Mouse (Mus musculus) MEL (cell line): ENCODE measurements around the gene Snrpn. TPM values are rescaled to one million over a fixed set of nuclear protein-coding genes. Genes with fewer than 3 reads are reported as not detected.
"Not testable (repeated sequence)": the region's sequence is repeated elsewhere in the genome, so short reads cannot be mapped to it uniquely, and the experiment has no call there.

Experiments used
- DNase-seq: peaks from one replicate; pipeline ENCODE4 v3.0.0; 2011; ENCODE audit warnings: low read depth, low spot score
- H3K27ac ChIP-seq: 2 replicates; pipeline ENCODE4 v1.5.1; 2012; ENCODE audit warnings: low read depth, mild to moderate bottlenecking, control low read depth, low read length, moderate library complexity; ENCODE audit not compliant: control insufficient read depth
- H3K27me3 ChIP-seq, 2 experiments: fragments of 150-350 bp in 1 of 2; sonication (generic) in 1 of 2; 2 replicates each; pipeline ENCODE4 v1.6.1; 2012; ENCODE audit warnings: low read length in 2 of 2, mild to moderate bottlenecking in 2 of 2, improper control_type of control experiment in 1 of 2, moderate library complexity in 1 of 2; ENCODE audit not compliant: insufficient read depth in 2 of 2, control insufficient read depth in 1 of 2
- H3K36me3 ChIP-seq, 2 experiments: 2 replicates each; pipeline ENCODE4 v1.6.1; 2012 to 2014; ENCODE audit warnings: low read length in 2 of 2, improper control_type of control experiment in 1 of 2, inconsistent platforms in 1 of 2, mild to moderate bottlenecking in 1 of 2; ENCODE audit not compliant: insufficient read depth in 2 of 2, control insufficient read depth in 1 of 2
- H3K4me1 ChIP-seq, 2 experiments: fragments of 150-350 bp in 1 of 2; sonication (generic) in 1 of 2; 2 replicates each; pipeline ENCODE4 v1.6.1; 2012; ENCODE audit warnings: low read length in 2 of 2, improper control_type of control experiment in 1 of 2, mild to moderate bottlenecking in 1 of 2; ENCODE audit not compliant: insufficient read depth in 2 of 2, control insufficient read depth in 1 of 2
- H3K4me3 ChIP-seq, 2 experiments: fragments of 150-350 bp in 1 of 2; sonication (generic) in 1 of 2; 2 replicates each; pipeline ENCODE4 v1.5.1; 2012; ENCODE audit warnings: low read depth in 2 of 2, low read length in 2 of 2, mild to moderate bottlenecking in 2 of 2, moderate library complexity in 2 of 2, control low read depth in 1 of 2, improper control_type of control experiment in 1 of 2; ENCODE audit not compliant: control insufficient read depth in 1 of 2, insufficient read depth in 1 of 2
- H3K79me2 ChIP-seq: 2 replicates; pipeline ENCODE4 v1.6.1; 2012; ENCODE audit warnings: mild to moderate bottlenecking, low read length, moderate library complexity; ENCODE audit not compliant: control insufficient read depth, poor library complexity, insufficient read depth
- H3K9ac ChIP-seq: 2 replicates; pipeline ENCODE4 v1.6.1; 2012; ENCODE audit warnings: low read depth, mild to moderate bottlenecking, control low read depth, low read length, moderate library complexity; ENCODE audit not compliant: control insufficient read depth, poor library complexity, severe bottlenecking
- H3K9me3 ChIP-seq: fragments of 150-350 bp; sonication (generic); replicated peaks from 2 replicates; pipeline ENCODE4 v1.6.1; 2012; ENCODE audit warnings: mild to moderate bottlenecking, low read length, improper control_type of control experiment, moderate library complexity; ENCODE audit not compliant: insufficient read depth
- CHD1 ChIP-seq: IDR thresholded peaks from 2 replicates; pipeline ENCODE4 v1.6.1; 2012; ENCODE audit warnings: low read depth, mild to moderate bottlenecking, inconsistent platforms, low read length, improper control_type of control experiment
- ETS1 ChIP-seq: IDR thresholded peaks from 2 replicates; pipeline ENCODE4 v1.6.1; 2012; ENCODE audit warnings: low read depth, mild to moderate bottlenecking, inconsistent platforms, low read length, improper control_type of control experiment, moderate library complexity
- GATA1 ChIP-seq: IDR thresholded peaks from 2 replicates; pipeline ENCODE4 v1.6.1; 2011; ENCODE audit warnings: low read depth, low read length, improper control_type of control experiment
- MAFK ChIP-seq: IDR thresholded peaks from 2 replicates; pipeline ENCODE4 v1.6.1; 2011; ENCODE audit warnings: low read depth, mild to moderate bottlenecking, low read length, improper control_type of control experiment, borderline replicate concordance
- MAX ChIP-seq: IDR thresholded peaks from 2 replicates; pipeline ENCODE4 v1.6.1; 2011; ENCODE audit warnings: low read length, improper control_type of control experiment
- MAZ ChIP-seq: IDR thresholded peaks from 2 replicates; pipeline ENCODE4 v1.6.1; 2012; ENCODE audit warnings: low read depth, mild to moderate bottlenecking, inconsistent platforms, low read length, improper control_type of control experiment
- MEF2A ChIP-seq: IDR thresholded peaks from 2 replicates; pipeline ENCODE4 v1.6.1; 2014; ENCODE audit warnings: low read depth, mild to moderate bottlenecking, inconsistent platforms, low read length, improper control_type of control experiment; ENCODE audit not compliant: poor library complexity, insufficient replicate concordance, severe bottlenecking; ENCODE audit errors: extremely low read depth
- MYB ChIP-seq: IDR thresholded peaks from 2 replicates; pipeline ENCODE4 v1.6.1; 2011; ENCODE audit warnings: mild to moderate bottlenecking, low read depth, low read length, improper control_type of control experiment
- POLR2A ChIP-seq, 2 experiments: IDR thresholded peaks; 2 replicates each; pipeline ENCODE4 v1.6.1; 2011 to 2012; ENCODE audit warnings: low read length in 2 of 2, mild to moderate bottlenecking in 2 of 2, control low read depth in 1 of 2, improper control_type of control experiment in 1 of 2, low read depth in 1 of 2, moderate library complexity in 1 of 2; ENCODE audit not compliant: control insufficient read depth in 1 of 2, insufficient read depth in 1 of 2, poor library complexity in 1 of 2
- POLR2AphosphoS5 ChIP-seq: IDR thresholded peaks from 2 replicates; pipeline ENCODE4 v1.6.1; 2012; ENCODE audit warnings: low read depth, borderline replicate concordance, mild to moderate bottlenecking, inconsistent platforms, low read length, moderate library complexity, mixed read lengths
- RAD21 ChIP-seq: IDR thresholded peaks from 2 replicates; pipeline ENCODE4 v1.6.1; 2011; ENCODE audit warnings: mild to moderate bottlenecking, low read depth, low read length, improper control_type of control experiment
- TCF12 ChIP-seq: IDR thresholded peaks from 2 replicates; pipeline ENCODE4 v1.6.1; 2014; ENCODE audit warnings: low read depth, mild to moderate bottlenecking, inconsistent platforms, low read length, improper control_type of control experiment, moderate library complexity
- ZC3H11A ChIP-seq: IDR thresholded peaks from 2 replicates; pipeline ENCODE4 v1.6.1; 2012; ENCODE audit warnings: low read depth, mild to moderate bottlenecking, inconsistent platforms, low read length, improper control_type of control experiment
- ZKSCAN1 ChIP-seq: IDR thresholded peaks from 2 replicates; pipeline ENCODE4 v1.6.1; 2012; ENCODE audit warnings: low read depth, mild to moderate bottlenecking, inconsistent platforms, low read length, improper control_type of control experiment, moderate library complexity
- ZMIZ1 ChIP-seq: IDR thresholded peaks from 2 replicates; pipeline ENCODE4 v1.6.1; 2012; ENCODE audit warnings: low read depth, mild to moderate bottlenecking, inconsistent platforms, low read length, improper control_type of control experiment, moderate library complexity
- ZNF384 ChIP-seq: IDR thresholded peaks from 2 replicates; pipeline ENCODE4 v1.6.1; 2012; ENCODE audit warnings: low read depth, mild to moderate bottlenecking, inconsistent platforms, low read length, improper control_type of control experiment
- polyA plus RNA-seq, 2 experiments: library from polyadenylated mRNA; stranded (reverse) in 1 of 2; unstranded in 1 of 2; fragments of >175 nt in 1 of 2; fragments of >200 nt in 1 of 2; gene quantifications; 2 replicates each; pipeline versions ENCODE4 v1.2.1 to v1.2.4; 2012; ENCODE audit warnings: low replicate concordance in 2 of 2, low read depth in 1 of 2; ENCODE audit not compliant: insufficient read length in 2 of 2, insufficient read depth in 1 of 2, missing spikeins in 1 of 2
- total RNA-seq: library from RNA; depleted of rRNA; stranded (reverse); fragments of 300-350 nt; gene quantifications from 2 replicates; pipeline ENCODE4 v1.2.3, GENCODE M21; 2012

The Snrpn gene
- total and polyA plus RNA-seq, 3 experiments, result not detected

DNA sequence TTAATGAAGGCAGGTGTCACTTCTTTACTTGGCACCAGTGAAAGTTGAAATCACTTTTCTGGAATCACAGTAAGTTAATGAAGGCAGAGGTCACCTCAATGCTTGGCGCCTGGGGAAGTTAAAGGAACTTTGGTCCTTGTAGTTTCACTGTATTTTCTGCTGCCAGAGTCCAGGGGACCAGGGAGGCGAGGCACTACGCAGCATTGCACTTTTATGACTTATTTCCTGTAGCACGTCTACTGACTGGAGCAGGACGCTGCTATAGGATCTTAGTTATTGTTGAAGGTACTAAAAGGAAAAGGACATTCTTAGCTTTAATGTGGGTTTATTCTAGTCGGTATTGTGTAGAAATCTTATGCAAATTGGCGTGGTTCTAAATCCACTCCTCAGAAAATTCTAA, 14.7 kb downstream of the Snrpn start:
- DNase-seq, result no peak

DNA sequence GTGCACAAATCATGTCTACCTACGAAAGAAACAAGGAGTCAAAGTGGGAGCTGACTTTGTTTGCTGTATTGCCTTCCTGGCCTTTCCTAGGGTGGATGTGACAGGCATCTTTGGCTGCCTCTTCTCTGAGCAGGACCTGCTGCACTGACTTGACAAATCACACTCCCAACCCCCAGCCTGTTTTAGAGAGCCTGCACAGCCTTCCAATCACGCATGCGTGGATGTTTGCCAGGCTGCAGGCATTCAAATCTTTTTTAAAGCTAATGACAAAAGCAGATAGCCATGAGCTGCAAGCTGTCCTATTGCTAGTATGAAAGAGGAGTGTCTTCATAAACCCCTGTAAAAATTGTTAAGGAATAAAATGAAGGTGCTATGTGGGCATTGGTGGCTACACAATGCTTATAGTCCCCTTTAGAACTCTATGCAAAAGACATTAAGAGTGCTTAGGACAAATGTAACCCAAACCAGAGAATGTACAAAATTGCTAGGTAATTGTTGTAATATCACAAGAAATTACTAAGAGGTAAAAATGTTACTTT, 16.9 kb downstream of the Snrpn start:
- not testable (repeated sequence) for H3K4me3 ChIP-seq, H3K9me3 ChIP-seq, H3K27me3 ChIP-seq, H3K79me2 ChIP-seq, DNase-seq, H3K4me1 ChIP-seq, H3K36me3 ChIP-seq, H3K9ac ChIP-seq, H3K27ac ChIP-seq

More for the DNA sequence above, 14.7 kb downstream of the Snrpn start:
- TF ChIP-seq POLR2A (IDR thresholded peaks at IDR 0.05; ENCODE audit: control insufficient read depth in 1 of 2, insufficient read depth in 1 of 2, low read depth in 1 of 2, low read length in 2 of 2, poor library complexity in 1 of 2) (no peak), MEF2A (no peak), CHD1 (no peak), MAX (no peak), TCF12 (no peak), ZNF384 (no peak), MAFK (no peak), MAZ (no peak), ZMIZ1 (no peak), ETS1 (no peak), GATA1 (no peak), ZKSCAN1 (no peak), POLR2AphosphoS5 (no peak), RAD21 (no peak), ZC3H11A (no peak), MYB (no peak)
- no peak overlapping the region for H3K4me3 ChIP-seq
- H3K9ac ChIP-seq, result no peak overlapping the region
- no peak overlapping the region for H3K27ac ChIP-seq
- H3K4me1 ChIP-seq, result no peaks in the 10 kb centered on the region
- H3K79me2 ChIP-seq, result no peaks in the 10 kb centered on the region
- H3K9me3 ChIP-seq, result no peaks in the 10 kb centered on the region
- no peaks in the 10 kb centered on the region for H3K36me3 ChIP-seq
- no peaks in the 10 kb centered on the region for H3K27me3 ChIP-seq
